Mouse (Mus musculus) heart, adult 2 months (tissue): ENCODE results near the gene Lonrf2. TPM values are rescaled to one million over a fixed set of nuclear protein-coding genes. Genes with fewer than 3 reads are reported as not detected.

Source experiments
- DNase-seq, 2 experiments: peaks; one replicate each; pipeline ENCODE4 v3.0.0; 2021
- H3K27ac ChIP-seq: fragments of 200-600 bp; 2 replicates; pipeline ENCODE4 v1.8.1; 2022
- H3K27me3 ChIP-seq: fragments of 200-500 bp; 2 replicates; pipeline ENCODE4 v1.6.1; 2012; ENCODE audit warnings: mild to moderate bottlenecking, low read length, inconsistent platforms, mixed read lengths; ENCODE audit not compliant: control insufficient read depth, insufficient read depth
- H3K36me3 ChIP-seq: fragments of 200-500 bp; 2 replicates; pipeline ENCODE4 v1.6.1; 2012; ENCODE audit warnings: low read length, inconsistent platforms; ENCODE audit not compliant: control insufficient read depth, insufficient read depth
- H3K4me1 ChIP-seq: fragments of 200-500 bp; 2 replicates; pipeline ENCODE4 v1.6.1; 2011; ENCODE audit warnings: low read length; ENCODE audit not compliant: control insufficient read depth, insufficient read depth
- H3K4me3 ChIP-seq: fragments of 200-600 bp; 2 replicates; pipeline ENCODE4 v1.8.1; 2022
- H3K79me2 ChIP-seq: fragments of 200-500 bp; replicated peaks from 2 replicates; pipeline ENCODE4 v1.6.1; 2012; ENCODE audit warnings: mild to moderate bottlenecking, inconsistent platforms, low read length, moderate library complexity, mixed read lengths; ENCODE audit not compliant: control insufficient read depth, insufficient read depth
- H3K9ac ChIP-seq: fragments of 200-500 bp; 2 replicates; pipeline ENCODE4 v1.6.1; 2012; ENCODE audit warnings: low read depth, mild to moderate bottlenecking, control low read depth, inconsistent platforms, low read length, mixed read lengths
- CTCF ChIP-seq: fragments of 200-600 bp; IDR thresholded peaks from 2 replicates; pipeline ENCODE4 v1.8.1; 2022; ENCODE audit warnings: antibody characterized with exemption, mild to moderate bottlenecking, moderate library complexity
- EP300 ChIP-seq: fragments of 200-500 bp; IDR thresholded peaks from 2 replicates; pipeline ENCODE4 v1.6.1; 2011; ENCODE audit warnings: low read depth, low read length, control low read depth; ENCODE audit not compliant: insufficient read depth
- POLR2A ChIP-seq: fragments of 200-500 bp; IDR thresholded peaks from 2 replicates; pipeline ENCODE4 v1.6.1; 2011; ENCODE audit warnings: mild to moderate bottlenecking, low read depth, low read length, control low read depth; ENCODE audit not compliant: insufficient read depth
- WGBS: fragments of 180-500 bp; shearing (Covaris S2); methylation state at CpG from one replicate; pipeline ENCODE4 v1.1.7; 2018; 5-methylcytosine and 5-hydroxymethylcytosine counted together
- intact Hi-C: fragments of 180-260 bp; cut with DNase I; formaldehyde crosslinking; loops from one replicate; pipeline ENCODE4 v1.15.1; 2025
- polyA plus RNA-seq: library from polyadenylated mRNA; depleted of rRNA; stranded (reverse); fragments of >200 nt; gene quantifications from 2 replicates; pipeline ENCODE4 v1.2.3, GENCODE M21; 2012
- total RNA-seq, 2 experiments: library from RNA; stranded (reverse); gene quantifications; 2 replicates each; pipeline ENCODE4 v1.2.3; 2021

Lonrf2 gene
- total and polyA plus RNA-seq, 3 experiments = 2.6 to 3.8 (median 3.3) TPM

DNA sequence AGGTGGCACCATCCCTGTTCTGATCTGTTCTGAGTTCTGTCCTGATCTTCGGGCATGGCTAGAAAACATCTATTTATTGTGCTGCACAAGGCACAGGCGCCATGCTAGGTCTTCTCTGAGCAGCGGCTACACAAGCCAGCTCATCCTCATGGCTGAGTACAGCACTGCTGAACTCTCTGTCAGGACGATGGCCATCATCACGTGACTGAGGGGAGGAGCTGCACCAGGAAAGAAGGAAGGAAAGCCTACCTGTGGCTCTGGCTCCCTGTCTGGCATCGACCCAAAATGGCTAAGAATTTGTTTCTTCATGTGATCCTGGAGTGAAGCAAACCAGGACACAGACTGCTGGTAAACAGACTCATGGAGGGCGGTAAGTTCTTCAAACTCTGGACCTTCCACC is 36.1 kb downstream of the Lonrf2 start:
- no peak overlapping the region for H3K4me3 ChIP-seq
- no peaks in the 10 kb centered on the region for H3K4me1 ChIP-seq
- intact Hi-C loops = no loop called here
- WGBS = 79% methylated on average over 7 of the region's 7 CpGs
- no peaks in the 10 kb centered on the region for H3K36me3 ChIP-seq
- no peak for DNase-seq
- no peak overlapping the region for H3K9ac ChIP-seq
- H3K27ac ChIP-seq = no peak overlapping the region
- no peaks in the 10 kb centered on the region for H3K79me2 ChIP-seq
- H3K27me3 ChIP-seq = no peaks in the 10 kb centered on the region
- TF ChIP-seq POLR2A (no peak), CTCF (no peak), EP300 (no peak)

DNA sequence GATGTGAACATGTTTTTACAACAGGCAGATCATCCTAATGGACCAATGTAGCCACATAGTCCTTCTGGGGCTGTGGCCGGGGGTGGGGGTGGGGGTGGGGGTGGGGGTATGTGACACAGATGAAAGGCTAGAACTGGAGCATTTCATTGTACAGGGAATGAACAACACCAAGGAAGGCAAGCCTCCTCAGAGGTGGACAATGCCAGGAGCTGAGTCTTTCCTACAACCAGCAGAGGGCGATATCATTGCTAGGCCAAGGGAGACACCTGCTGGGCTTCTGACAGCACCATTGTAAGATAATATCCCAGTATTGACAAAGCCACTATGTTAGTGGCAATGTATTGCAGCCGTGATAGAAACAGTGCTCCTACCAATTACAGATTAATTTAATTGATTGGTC is 37.2 kb downstream of the Lonrf2 start:
- Histone ChIP-seq H3K27ac (no peak overlapping the region), H3K4me3 (no peak overlapping the region), H3K9ac (no peak overlapping the region), H3K27me3 (no peaks in the 10 kb centered on the region), H3K4me1 (no peaks in the 10 kb centered on the region), H3K79me2 (no peaks in the 10 kb centered on the region), H3K36me3 (no peaks in the 10 kb centered on the region)
- intact Hi-C loops = loop anchor here (10.0 kb wide), 1 partner anchor 895 kb away; no protein-coding TSS in a partner anchor
- no peak for DNase-seq
- WGBS = 39% methylated on average over 3 of the region's 3 CpGs
- TF ChIP-seq EP300 = no peak
- TF ChIP-seq CTCF = peak; percentile 62

DNA sequence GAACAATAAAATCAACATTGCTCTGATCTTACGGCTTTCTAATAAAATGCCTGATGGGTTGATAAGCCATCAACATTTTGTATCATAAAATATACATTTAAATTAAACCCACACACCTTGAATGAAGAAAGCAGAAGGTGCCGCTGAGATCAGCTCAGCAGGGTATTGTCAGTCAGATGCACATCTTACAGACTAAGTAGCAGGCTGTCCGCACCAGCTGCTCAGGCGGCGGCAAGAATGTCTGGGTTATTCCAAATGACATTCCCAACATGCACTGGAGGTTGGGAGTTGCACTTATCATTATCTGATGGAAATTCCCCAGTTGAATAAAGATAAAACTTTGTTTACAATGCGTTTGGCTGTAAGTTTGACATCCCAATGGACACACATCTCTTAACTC is 39.6 kb downstream of the Lonrf2 start:
- no peak for DNase-seq
- Histone ChIP-seq H3K36me3 (no peaks in the 10 kb centered on the region), H3K79me2 (no peaks in the 10 kb centered on the region), H3K4me3 (no peak overlapping the region), H3K27ac (no peak overlapping the region), H3K27me3 (no peaks in the 10 kb centered on the region), H3K9ac (no peak overlapping the region), H3K4me1 (no peaks in the 10 kb centered on the region)
- TF ChIP-seq EP300 = no peak
- no peak for TF ChIP-seq CTCF
- TF ChIP-seq POLR2A = no peak
- 68% methylated on average over 6 of the region's 6 CpGs for WGBS
- intact Hi-C loops = loop anchor here (10.0 kb wide), 1 partner anchor 892 kb away; no protein-coding TSS in a partner anchor

DNA sequence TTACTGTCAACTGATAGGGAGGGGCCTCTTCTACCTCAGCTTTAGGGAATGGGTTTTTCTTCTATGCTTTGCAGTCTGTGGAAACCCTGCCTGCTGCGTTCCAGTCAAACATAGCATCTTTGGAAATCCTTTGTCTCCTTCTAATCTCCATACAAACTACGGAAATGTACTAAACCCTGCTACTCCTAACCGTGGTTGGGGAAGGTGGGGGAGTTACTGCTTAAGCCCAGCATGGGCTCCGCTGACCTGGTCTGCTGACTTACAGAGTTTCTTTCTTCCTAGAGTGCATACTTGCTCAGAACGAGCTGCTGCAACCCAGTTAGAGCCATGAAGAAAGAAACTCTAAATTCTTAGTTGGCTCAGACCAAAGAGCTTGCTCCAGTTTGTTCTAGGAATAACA is 41.0 kb downstream of the Lonrf2 start:
- H3K4me1 ChIP-seq = no peaks in the 10 kb centered on the region
- H3K27me3 ChIP-seq = no peaks in the 10 kb centered on the region
- WGBS = 65% methylated on average over 5 of the region's 5 CpGs
- H3K4me3 ChIP-seq = no peak overlapping the region
- no peaks in the 10 kb centered on the region for H3K36me3 ChIP-seq
- DNase-seq = no peak
- H3K27ac ChIP-seq = no peak overlapping the region
- no peak for TF ChIP-seq CTCF
- no peak for TF ChIP-seq EP300
- TF ChIP-seq POLR2A = no peak
- no peaks in the 10 kb centered on the region for H3K79me2 ChIP-seq
- intact Hi-C loops = loop anchor here (10.0 kb wide), 1 partner anchor 891 kb away; no protein-coding TSS in a partner anchor
- H3K9ac ChIP-seq = no peak overlapping the region

DNA sequence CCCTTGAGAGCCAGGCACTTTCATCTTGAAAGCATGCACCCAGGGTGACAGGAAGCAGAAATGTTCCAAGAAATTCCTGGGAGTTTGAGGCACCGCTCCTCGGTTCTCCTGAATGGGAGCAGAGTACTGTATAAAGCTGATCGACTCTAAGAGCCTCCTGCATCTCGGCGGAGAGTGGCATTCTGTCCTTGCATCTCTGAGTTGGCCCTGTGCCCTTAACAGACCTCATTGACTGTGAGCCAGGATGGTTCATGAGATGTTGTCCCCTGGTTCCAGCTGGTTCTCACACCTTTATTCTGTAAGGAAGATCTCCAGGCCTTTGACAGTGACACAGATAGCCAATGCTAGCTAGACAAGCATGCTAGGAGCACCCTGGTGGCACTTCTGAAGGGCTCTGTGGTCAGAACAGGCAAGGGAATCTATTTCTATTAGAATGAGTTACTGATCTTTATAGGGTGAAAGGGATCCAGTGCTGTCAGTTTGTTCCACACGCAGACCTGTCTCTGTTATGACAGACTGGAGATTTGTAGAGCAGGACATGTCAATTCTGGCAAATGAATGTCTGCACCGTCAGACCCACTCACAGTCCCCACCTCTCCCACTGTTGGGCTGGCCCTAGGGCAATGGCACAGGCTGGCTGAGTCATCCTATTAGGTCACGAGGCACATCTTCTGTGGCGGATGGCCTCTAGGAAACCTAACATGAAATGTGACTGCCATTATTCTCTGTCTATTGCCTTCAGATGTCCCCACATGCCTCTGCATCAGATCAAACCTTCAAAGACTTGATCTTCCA is 45.3 kb downstream of the Lonrf2 start:
- WGBS = 71% methylated on average over 9 of the region's 9 CpGs

DNA sequence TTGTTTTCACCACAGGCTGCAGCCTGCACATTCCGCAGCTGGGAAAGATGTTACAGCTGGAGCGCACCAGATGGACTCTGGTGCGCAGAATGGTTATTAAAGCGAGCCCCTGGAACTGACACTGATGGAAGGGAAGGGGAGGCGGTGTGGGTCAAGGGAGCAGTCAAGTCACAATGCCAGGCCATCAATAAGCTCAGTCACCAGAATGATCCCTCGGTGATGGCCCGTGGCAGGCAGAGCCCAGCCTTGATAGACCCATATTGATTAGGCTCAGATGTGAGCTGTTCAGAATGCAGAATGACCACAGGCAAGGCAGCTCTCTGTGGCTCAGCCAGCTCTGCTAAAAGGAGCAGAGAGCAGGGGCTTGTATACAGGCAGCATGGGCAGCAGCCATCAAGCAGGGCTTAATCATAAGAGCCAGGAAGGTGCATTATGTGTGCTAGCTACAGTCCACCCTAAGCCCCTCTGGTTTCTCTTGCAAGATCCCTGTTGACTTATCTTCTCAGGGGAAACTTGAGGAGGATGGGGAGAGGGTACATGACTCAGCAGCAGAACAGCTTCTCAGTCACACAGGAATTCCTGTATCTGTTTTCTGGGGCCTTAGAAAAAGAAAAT is 46.4 kb downstream of the Lonrf2 start:
- H3K9ac ChIP-seq = no peak overlapping the region
- H3K4me1 ChIP-seq = no peaks in the 10 kb centered on the region
- TF ChIP-seq CTCF (no peak), POLR2A (no peak), EP300 (no peak)
- no peak for DNase-seq
- 91% methylated on average over 7 of the region's 7 CpGs for WGBS
- no peaks in the 10 kb centered on the region for H3K36me3 ChIP-seq
- H3K4me3 ChIP-seq = no peak overlapping the region
- H3K27me3 ChIP-seq = no peaks in the 10 kb centered on the region
- no peaks in the 10 kb centered on the region for H3K79me2 ChIP-seq
- H3K27ac ChIP-seq = no peak overlapping the region
- intact Hi-C loops = loop anchor here (5.0 to 10.0 kb wide), 2 partner anchors 398 to 885 kb away; no protein-coding TSS in a partner anchor

More for the DNA sequence above, 45.3 kb downstream of the Lonrf2 start:
- DNase-seq = no peak
- TF ChIP-seq CTCF = no peak
- TF ChIP-seq EP300 = no peak
- TF ChIP-seq POLR2A = no peak
- H3K79me2 ChIP-seq = no peaks in the 10 kb centered on the region
- no peaks in the 10 kb centered on the region for H3K36me3 ChIP-seq
- H3K4me3 ChIP-seq = no peak overlapping the region
- H3K27ac ChIP-seq = no peak overlapping the region
- H3K27me3 ChIP-seq = no peaks in the 10 kb centered on the region
- no peaks in the 10 kb centered on the region for H3K4me1 ChIP-seq
- intact Hi-C loops = loop anchor here (10.0 kb wide), 1 partner anchor 886 kb away; no protein-coding TSS in a partner anchor
- H3K9ac ChIP-seq = no peak overlapping the region
